Mouse (Mus musculus): ENCODE measurements around the gene Afap1l2.
A peak's percentile ranks its signal among the peaks of the same experiment; 100 is the strongest.

Gene Afap1l2

DNA sequence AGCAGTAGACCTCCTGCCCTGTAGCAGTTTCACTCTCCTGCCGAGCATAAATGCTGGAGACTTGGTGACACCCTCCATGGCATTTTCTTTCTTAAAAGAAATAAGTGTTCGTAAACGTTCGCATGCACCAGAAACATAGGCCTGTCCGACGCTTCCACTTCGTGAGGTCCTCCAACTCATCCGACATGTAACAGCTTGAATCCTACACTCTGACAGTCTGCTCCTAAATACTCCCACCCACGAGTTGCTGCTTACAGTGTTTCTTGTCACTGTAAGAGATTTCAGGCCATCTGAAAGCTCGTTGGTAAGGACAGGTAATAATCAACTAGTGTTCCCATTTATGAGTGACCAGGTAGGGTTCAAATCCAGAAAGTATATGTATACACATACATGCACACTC lies 120.1 kb downstream of the Afap1l2 start:
- DNase-seq (ENCODE audit: low read depth, low spot score): no peak

DNA sequence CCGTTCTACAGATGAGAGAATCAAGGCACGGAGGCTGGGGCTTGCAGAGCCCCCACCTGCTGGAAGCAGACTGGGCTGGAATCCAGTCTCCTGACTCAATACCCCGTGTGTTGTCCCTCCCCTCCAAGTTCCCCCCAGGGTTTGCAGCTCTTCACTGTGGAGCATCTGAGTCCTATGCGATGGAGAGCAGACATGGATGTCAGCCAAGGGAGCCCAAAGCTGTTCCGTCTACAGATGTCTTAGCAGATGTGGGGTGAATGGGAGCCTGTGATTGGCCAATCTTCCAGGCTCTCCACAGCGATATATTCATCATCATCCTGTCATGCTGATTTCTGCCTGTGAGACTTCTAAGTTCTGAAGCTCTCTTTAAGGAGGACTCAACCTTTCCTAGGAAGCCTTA lies 130.7 kb downstream of the Afap1l2 start:
- no peak for DNase-seq (ENCODE audit: low read depth, low spot score)

DNA sequence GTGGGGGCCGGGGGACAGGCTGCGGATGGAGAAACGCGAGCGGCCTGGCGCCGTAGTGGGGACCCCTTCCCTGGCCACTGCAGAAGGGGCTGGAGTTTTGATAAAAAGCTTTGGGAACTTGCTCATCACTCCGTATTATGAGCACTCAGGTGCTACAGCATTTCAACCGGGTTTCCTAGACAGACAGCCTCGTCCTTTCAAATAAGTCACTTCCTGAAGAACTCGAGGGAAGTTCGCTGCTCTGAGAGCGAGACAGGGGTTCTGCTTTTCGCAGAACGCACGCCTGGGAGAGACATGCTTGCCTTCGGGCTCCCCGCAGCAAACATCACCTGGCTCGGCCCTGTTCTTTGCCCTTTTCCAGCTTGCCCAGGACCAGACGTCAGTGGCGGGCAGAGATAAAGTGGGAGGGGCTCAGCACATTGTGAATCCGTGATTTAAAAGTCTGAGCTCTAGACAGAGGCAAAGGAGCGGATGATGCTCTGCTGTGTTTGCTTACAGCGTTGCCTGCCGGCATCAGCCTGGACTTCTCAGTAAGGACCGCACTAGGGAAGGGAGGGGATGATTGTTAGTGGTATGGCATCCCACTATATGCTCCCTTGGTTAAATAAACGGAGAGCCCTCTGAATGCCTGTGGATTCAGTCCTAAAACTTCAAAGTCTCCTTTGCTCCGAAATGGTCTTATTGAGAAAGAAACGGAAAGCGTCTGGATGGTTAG lies 133.3 kb downstream of the Afap1l2 start:
- peak; percentile 40 for DNase-seq (ENCODE audit: low read depth, low spot score)

DNA sequence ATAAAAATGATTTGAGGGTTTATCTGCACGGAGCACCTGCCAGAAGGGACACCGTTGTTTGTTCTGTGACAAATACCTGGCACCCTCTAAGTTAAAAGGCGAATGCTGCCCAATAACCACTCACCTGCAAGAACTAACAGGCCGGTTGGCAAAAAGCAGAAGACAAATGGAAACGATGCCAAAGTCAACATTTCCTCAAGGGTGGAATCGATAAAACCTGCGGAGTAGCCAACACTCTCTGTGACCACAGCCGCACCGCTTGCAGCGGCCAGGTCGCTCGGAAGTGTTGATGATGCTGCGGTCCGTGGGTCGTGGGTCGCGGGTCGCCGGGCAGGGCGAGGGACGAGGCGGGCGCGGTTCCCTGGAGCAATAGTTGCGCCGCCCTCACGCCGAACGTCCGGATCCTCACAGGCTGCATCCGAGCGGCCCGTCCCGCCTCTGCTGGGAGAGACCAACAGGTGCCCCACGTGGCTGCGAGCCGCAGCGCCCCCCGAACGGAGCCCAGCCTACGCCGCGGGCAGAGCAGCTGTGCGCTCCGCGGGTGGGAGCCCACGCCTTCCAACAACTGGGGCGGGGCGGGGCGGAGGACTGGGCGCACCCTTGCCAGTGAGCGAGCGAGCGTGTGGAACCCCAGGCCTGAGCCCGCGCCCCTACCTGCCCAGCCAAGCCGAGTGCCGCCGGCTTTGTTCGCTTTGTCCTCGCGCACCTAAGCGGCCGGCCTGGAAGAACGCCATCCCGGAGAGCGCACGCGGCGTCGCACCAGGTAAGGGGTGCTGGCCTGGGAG lies 134.0 kb downstream of the Afap1l2 start, which contains the start of gene Vwa2:
TSS of gene Vwa2 (plus strand) at position 434 of the 785 bp plus-strand sequence.
- DNase-seq (ENCODE audit: low read depth, low spot score): peak; percentile 77

DNA sequence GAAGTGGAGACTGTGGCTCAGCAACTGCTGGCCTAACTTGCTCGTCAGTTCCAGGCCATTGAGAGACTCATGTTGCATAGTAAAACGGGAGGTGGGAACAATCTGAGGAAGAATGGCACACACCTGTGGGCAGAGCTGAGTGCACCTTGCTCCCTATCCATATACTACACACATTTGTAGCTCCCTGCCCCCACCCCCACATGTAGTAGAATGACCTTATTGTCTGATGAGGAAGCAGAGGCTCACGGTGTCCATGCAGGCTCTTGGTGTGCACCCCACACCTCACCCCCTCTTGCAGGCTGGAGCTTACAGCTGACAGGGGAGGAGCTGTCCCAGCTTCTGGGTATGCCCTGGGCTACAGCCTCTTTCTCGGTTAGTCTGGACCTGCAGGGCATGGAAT lies 140.3 kb downstream of the Afap1l2 start:
- no peak for DNase-seq (ENCODE audit: low read depth, low spot score)
